Mouse (Mus musculus) ES-E14 (cell line): ENCODE results near the gene Fem1a. TPM values are rescaled to one million over a fixed set of nuclear protein-coding genes. Genes with fewer than 3 reads are reported as not detected.

Experiments
- DNase-seq: peaks from one replicate; pipeline ENCODE4 v3.0.0-alpha.2; 2013; ENCODE audit warnings: low read depth, low spot score
- H3K27ac ChIP-seq: 2 replicates; pipeline ENCODE4 v1.5.1; 2012; ENCODE audit warnings: low read depth, mild to moderate bottlenecking, low read length, moderate library complexity, mixed read lengths; ENCODE audit not compliant: poor library complexity, insufficient read depth, severe bottlenecking
- H3K36me3 ChIP-seq: 2 replicates; pipeline ENCODE4 v1.6.1; 2012; ENCODE audit warnings: mild to moderate bottlenecking, low read length, moderate library complexity, mixed read lengths; ENCODE audit not compliant: control insufficient read depth, poor library complexity, insufficient read depth, severe bottlenecking
- H3K4me1 ChIP-seq, 2 experiments: fragments of 150-350 bp in 1 of 2; sonication (generic) in 1 of 2; 2 replicates each; pipeline ENCODE4 v1.6.1; 2012; ENCODE audit warnings: low read length in 2 of 2, mild to moderate bottlenecking in 1 of 2, mixed read lengths in 1 of 2; ENCODE audit not compliant: control insufficient read depth in 2 of 2, insufficient read depth in 2 of 2, poor library complexity in 1 of 2
- H3K4me3 ChIP-seq, 2 experiments: fragments of 150-350 bp in 1 of 2; sonication (generic) in 1 of 2; 2 replicates each; pipeline ENCODE4 v1.5.1; 2012; ENCODE audit warnings: low read length in 2 of 2, low read depth in 1 of 2, mild to moderate bottlenecking in 1 of 2, mixed read lengths in 1 of 2; ENCODE audit not compliant: insufficient read depth in 1 of 2, poor library complexity in 1 of 2, severe bottlenecking in 1 of 2
- H3K9ac ChIP-seq: 2 replicates; pipeline ENCODE4 v1.6.1; 2012; ENCODE audit warnings: low read depth, mild to moderate bottlenecking, low read length, mixed read lengths; ENCODE audit not compliant: poor library complexity, insufficient read depth, severe bottlenecking
- H3K9me3 ChIP-seq: fragments of 150-350 bp; sonication (generic); 2 replicates; pipeline ENCODE4 v1.6.1; 2012; ENCODE audit warnings: low read depth, mild to moderate bottlenecking, low read length; ENCODE audit not compliant: control insufficient read depth, insufficient read depth
- CHD2 ChIP-seq: IDR thresholded peaks from 2 replicates; pipeline ENCODE4 v1.6.1; 2014; ENCODE audit warnings: mild to moderate bottlenecking, low read depth, low read length, inconsistent platforms
- HCFC1 ChIP-seq: IDR thresholded peaks from 2 replicates; pipeline ENCODE4 v1.6.1; 2012; ENCODE audit warnings: low read length, inconsistent platforms, borderline replicate concordance; ENCODE audit not compliant: insufficient read depth
- MAFK ChIP-seq: IDR thresholded peaks from 2 replicates; pipeline ENCODE4 v1.6.1; 2014; ENCODE audit warnings: mild to moderate bottlenecking, low read depth, low read length, inconsistent platforms; ENCODE audit not compliant: insufficient read depth
- ZC3H11A ChIP-seq: IDR thresholded peaks from 2 replicates; pipeline ENCODE4 v1.6.1; 2012; ENCODE audit warnings: low read depth, mild to moderate bottlenecking, inconsistent platforms, low read length, borderline replicate concordance
- ZNF384 ChIP-seq: IDR thresholded peaks from 2 replicates; pipeline ENCODE4 v1.6.1; 2012; ENCODE audit warnings: low read depth, low read length, inconsistent platforms
- in situ Hi-C, 2 experiments: fragments of 600-800 bp; cut with MboI; formaldehyde crosslinking; loops; one replicate each; pipeline ENCODE4 v1.15.1; 2025; ENCODE audit warnings: low sequenced_read_pairs in 2 of 2, inconsistent platforms in 1 of 2; ENCODE audit not compliant: unreplicated experiment in 2 of 2
- total RNA-seq: library from RNA; depleted of rRNA; stranded (reverse); fragments of 300-350 nt; gene quantifications from 2 replicates; pipeline ENCODE4 v1.2.3, GENCODE M21; 2012

The Fem1a gene
- total RNA-seq, 1 experiment: 18.8 TPM

- in situ Hi-C loops: no loop called here
- DNase-seq: no peak
- Histone ChIP-seq H3K36me3 (peaks cover 20% of the 10 kb centered on the region), H3K27ac (no peak overlapping the region), H3K9ac (no peak overlapping the region), H3K9me3 (no peaks in the 10 kb centered on the region), H3K4me3 (no peak overlapping the region), H3K4me1 (peaks cover 8 to 11% of the 10 kb centered on the region in 2 experiments; a peak in 3 of 4 replicates)
- no peak for TF ChIP-seq HCFC1
- no peak for TF ChIP-seq CHD2
- TF ChIP-seq ZC3H11A: no peak
- TF ChIP-seq ZNF384: no peak
- no peak for TF ChIP-seq MAFK
Measured at GRCm38 (mm10) chr17:56277567-56277893, 20.9 kb downstream of the Fem1a start.

DNA sequence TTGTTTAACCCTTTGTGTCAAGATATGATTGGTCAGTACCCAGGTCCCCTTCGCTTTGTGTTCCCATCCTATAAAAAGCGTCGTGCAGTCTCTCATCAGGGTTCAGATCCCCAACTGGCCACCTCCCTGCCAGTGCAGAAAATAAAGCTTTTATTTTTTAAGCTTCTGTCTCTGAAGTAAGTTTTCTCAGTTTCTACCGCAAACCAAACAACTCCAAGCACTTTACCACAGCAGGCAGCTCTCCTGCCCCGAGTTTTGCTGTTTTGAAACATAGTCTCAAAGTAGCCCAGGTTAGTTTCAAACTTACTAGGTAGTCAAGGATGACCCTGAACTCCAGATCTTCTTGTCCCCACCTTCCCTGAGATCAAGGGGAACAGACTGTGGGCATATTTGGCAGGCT is 21.7 kb downstream of the Fem1a start:
- Histone ChIP-seq H3K36me3 (peaks cover 27% of the 10 kb centered on the region), H3K4me1 (peaks cover 8 to 12% of the 10 kb centered on the region in 2 experiments; a peak in 3 of 4 replicates), H3K9me3 (no peaks in the 10 kb centered on the region), H3K27ac (no peak overlapping the region), H3K9ac (no peak overlapping the region), H3K4me3 (no peak overlapping the region)
- DNase-seq: no peak
- in situ Hi-C loops: no loop called here
- TF ChIP-seq CHD2 (no peak), ZNF384 (no peak), ZC3H11A (no peak), MAFK (no peak), HCFC1 (no peak)

GRCm38 (mm10) chr17:56279481-56280155 is 23.0 kb downstream of the Fem1a start:
- peaks cover 8 to 13% of the 10 kb centered on the region in 2 experiments; a peak in 3 of 4 replicates for H3K4me1 ChIP-seq
- no peak for TF ChIP-seq ZNF384
- TF ChIP-seq MAFK: no peak
- no peak for TF ChIP-seq CHD2
- in situ Hi-C loops: no loop called here
- no peak for DNase-seq
- H3K27ac ChIP-seq: peak overlapping the region; percentile 34
- no peak overlapping the region for H3K4me3 ChIP-seq
- peak overlapping the region; percentile 40; the same call in 1 of the 2 replicates for H3K9ac ChIP-seq
- H3K9me3 ChIP-seq: no peaks in the 10 kb centered on the region
- H3K36me3 ChIP-seq: peaks cover 35% of the 10 kb centered on the region

DNA sequence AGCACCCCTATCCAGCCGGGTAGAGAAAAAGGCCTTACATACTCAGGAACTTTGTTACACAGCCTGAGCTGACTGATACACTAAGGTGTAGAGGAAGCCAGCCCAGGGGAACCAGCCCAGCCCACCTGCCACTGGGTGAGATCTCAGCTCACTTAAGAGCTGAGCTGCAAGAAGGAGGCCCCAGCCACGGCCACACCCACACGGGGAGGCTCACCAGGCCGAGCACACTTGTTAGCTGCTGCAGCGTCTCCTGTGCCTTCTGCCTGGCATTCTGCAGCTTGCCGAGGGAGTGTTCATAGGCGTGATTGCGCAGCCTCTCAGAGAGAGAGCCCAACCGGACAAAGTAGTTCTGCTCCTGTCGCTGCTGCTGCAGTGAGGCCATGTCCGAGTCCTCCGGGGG is 24.6 kb downstream of the Fem1a start:
- H3K9ac ChIP-seq: no peak overlapping the region
- TF ChIP-seq CHD2: no peak
- TF ChIP-seq HCFC1: no peak
- no peak for TF ChIP-seq MAFK
- TF ChIP-seq ZNF384: no peak
- TF ChIP-seq ZC3H11A: no peak
- no peak for DNase-seq
- peaks cover 50% of the 10 kb centered on the region for H3K36me3 ChIP-seq
- peaks cover 8 to 19% of the 10 kb centered on the region in 2 experiments; a peak in 3 of 4 replicates for H3K4me1 ChIP-seq
- in situ Hi-C loops: no loop called here
- no peak overlapping the region for H3K4me3 ChIP-seq
- no peak overlapping the region; the same call in 1 of the 2 replicates for H3K27ac ChIP-seq
- H3K9me3 ChIP-seq: no peaks in the 10 kb centered on the region

DNA sequence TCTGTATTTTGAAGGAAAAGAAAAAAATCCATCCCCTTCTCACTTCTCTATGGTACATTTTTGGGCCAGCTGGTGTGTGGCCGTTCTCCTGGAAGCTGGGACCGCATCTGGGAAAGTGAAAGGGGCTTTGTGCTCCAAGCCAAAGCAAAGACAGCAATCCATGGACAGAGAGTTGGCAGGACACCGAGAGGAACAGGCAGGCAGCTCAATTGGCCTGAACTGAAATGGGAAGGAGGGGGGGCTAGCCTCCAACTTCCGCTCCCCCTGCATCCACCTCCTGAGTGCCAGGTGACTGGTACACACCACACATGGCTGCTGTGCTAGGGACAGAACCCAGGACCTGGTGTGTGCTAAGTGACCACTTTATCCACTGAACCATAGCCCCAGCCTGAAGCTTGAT is 26.2 kb downstream of the Fem1a start:
- Histone ChIP-seq H3K4me1 (peaks cover 2 to 27% of the 10 kb centered on the region in 2 experiments; a peak in 2 of 4 replicates), H3K9ac (no peak overlapping the region), H3K9me3 (no peaks in the 10 kb centered on the region), H3K36me3 (peaks cover 60% of the 10 kb centered on the region), H3K27ac (no peak overlapping the region), H3K4me3 (no peak overlapping the region)
- in situ Hi-C loops: no loop called here
- TF ChIP-seq CHD2 (no peak), HCFC1 (no peak), ZC3H11A (no peak), MAFK (no peak), ZNF384 (no peak)
- no peak for DNase-seq
